Mouse (Mus musculus) kidney, adult 11 months (tissue): ENCODE measurements at regions not wholly inside any gene's neighbourhood (a gene's known extent, or its start where the extent isn't known, plus 50 kb on each side); places are given as distances from the start of the nearest gene placed in this dataset.

ENCODE experiments used
- DNase-seq: peaks from one replicate; pipeline ENCODE4 v3.0.0; 2022

- no peak for DNase-seq
Observed at GRCm38 (mm10) chr7:39596403-39596802, 78.8 kb downstream of the Zfp619 start.

- no peak for DNase-seq
Observed at GRCm38 (mm10) chr7:39613767-39614166, 96.2 kb downstream of the Zfp619 start.

- no peak for DNase-seq
Observed at GRCm38 (mm10) chr7:39615092-39615491, 97.5 kb downstream of the Zfp619 start.

GRCm38 (mm10) chr7:39621796-39622195 lies 104.2 kb downstream of the Zfp619 start:
- no peak for DNase-seq

DNA sequence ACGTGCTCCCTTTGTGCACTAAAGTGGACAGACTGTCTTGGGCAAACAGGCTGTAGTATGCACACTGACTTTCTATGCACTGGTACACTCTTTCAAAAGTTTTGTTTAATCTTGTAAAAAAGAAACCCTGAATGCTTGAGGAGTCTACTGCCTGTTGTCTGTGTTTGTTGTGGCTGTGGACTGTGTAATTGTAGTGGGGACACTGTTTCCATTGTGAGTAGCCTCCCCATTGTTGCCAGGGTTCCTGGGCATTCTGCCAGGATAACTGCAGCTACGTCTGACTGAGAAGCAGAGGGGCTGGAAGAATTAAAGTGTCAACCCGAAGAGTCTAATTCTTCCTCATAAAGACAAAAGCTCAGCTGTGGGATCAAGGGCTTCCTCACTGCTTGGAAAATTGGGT lies 115.3 kb downstream of the Zfp619 start:
- no peak for DNase-seq

- no peak for DNase-seq
Observed at GRCm38 (mm10) chr7:39642333-39642732, 124.8 kb downstream of the Zfp619 start.

DNA sequence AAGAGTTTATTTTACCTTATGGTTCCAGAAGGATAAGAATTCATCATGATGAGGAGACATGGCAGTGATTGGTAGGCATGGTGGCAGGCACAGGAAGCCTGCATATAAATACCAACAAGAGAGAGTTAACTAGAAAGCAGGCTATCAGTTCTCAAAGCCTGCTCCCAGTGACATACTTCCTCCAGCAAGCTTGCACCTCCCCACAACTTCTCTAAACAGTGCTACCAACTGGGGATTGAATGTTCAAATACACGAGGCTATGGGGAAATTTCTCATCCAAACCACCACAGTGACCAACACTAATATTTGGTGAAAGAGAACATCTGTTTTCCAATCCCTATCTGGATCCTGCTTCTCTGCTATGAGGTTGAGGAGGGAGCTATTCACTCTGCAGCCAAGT lies 125.8 kb downstream of the Zfp619 start:
- no peak for DNase-seq

GRCm38 (mm10) chr7:39650483-39651102 lies 133.0 kb downstream of the Zfp619 start:
- DNase-seq, result no peak

- no peak for DNase-seq
Observed at GRCm38 (mm10) chr7:39654563-39655286, 137.2 kb downstream of the Zfp619 start.

- DNase-seq, result peak; percentile 57
Observed at GRCm38 (mm10) chr7:39655287-39655652, 137.7 kb downstream of the Zfp619 start.

DNA sequence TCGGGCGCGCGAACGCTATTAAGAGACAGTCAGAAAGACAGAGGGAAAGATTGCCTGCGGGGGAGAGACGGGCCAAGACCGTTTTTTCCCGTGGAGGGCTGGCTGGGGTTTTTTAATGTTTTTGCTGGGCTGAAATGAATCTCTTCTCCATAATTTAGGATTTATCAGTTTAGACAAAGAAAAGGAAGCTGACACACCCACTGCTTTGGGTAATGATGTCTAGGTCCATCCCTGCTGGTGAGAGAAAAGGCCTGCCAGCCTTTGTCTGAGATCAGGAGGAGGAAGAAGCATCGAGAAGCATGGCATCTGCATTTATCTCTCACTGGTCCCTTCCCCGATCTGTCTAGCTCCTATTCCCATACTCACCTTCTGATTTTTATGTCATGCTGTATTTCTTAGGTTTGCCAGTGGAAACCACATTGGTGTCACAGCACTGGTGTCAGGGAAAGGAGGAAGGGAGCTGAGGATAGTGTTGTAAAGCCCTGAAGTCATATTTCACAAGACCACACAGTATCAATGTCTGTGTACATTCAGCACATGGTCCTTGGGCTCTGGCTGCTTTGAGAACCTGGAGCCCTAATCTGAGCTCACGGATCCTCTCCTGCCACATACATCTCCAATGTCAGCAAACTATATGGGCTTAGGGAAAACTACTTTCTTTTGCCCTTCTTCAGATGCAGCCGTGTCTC lies 138.3 kb downstream of the Zfp619 start:
- DNase-seq, result no peak

GRCm38 (mm10) chr7:39659597-39659996 lies 142.0 kb downstream of the Zfp619 start:
- no peak for DNase-seq

- peak; percentile 6 for DNase-seq
Observed at GRCm38 (mm10) chr7:39675124-39675846, 157.7 kb downstream of the Zfp619 start.

DNA sequence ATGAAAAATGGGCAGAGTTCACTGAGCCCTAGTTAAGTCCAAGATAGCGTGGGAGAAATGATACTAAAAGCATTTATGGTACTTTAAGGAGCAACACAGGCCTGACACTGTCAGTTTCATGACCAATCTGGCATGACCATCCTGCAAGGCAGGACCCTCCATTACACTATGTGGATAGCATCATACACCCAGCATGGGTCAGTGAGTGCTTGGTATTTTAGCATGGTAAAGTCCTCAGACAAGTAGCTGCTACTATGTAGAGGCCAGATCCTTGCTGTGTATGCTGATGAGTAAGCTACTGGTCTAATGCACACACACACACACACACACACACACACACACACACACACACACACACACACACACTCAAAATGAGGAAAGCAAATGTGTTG lies 158.3 kb downstream of the Zfp619 start:
- no peak for DNase-seq

GRCm38 (mm10) chr7:39680411-39680810 lies 162.8 kb downstream of the Zfp619 start:
- no peak for DNase-seq

- DNase-seq, result no peak
Observed at GRCm38 (mm10) chr7:39696589-39696988, 179.0 kb downstream of the Zfp619 start.

DNA sequence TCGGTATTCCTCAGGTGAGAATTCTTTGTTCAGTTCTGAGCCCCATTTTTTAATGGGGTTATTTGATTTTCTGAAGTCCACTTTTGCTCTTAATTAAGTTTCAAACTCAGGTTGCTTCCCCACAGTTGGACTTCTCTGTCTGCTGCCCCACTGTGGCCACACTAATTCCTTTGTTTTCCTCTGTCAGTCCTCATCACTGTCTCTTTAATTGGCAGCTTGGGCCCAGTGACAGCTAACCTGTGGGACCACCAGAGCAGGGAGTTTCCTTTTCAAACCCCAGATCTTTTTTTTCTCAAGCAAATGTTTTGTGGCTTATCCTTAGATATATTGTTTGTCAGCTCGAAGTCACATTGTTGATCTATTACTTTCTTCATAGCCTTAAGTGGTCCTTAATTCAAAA lies 183.9 kb downstream of the Zfp619 start:
- DNase-seq, result no peak

DNA sequence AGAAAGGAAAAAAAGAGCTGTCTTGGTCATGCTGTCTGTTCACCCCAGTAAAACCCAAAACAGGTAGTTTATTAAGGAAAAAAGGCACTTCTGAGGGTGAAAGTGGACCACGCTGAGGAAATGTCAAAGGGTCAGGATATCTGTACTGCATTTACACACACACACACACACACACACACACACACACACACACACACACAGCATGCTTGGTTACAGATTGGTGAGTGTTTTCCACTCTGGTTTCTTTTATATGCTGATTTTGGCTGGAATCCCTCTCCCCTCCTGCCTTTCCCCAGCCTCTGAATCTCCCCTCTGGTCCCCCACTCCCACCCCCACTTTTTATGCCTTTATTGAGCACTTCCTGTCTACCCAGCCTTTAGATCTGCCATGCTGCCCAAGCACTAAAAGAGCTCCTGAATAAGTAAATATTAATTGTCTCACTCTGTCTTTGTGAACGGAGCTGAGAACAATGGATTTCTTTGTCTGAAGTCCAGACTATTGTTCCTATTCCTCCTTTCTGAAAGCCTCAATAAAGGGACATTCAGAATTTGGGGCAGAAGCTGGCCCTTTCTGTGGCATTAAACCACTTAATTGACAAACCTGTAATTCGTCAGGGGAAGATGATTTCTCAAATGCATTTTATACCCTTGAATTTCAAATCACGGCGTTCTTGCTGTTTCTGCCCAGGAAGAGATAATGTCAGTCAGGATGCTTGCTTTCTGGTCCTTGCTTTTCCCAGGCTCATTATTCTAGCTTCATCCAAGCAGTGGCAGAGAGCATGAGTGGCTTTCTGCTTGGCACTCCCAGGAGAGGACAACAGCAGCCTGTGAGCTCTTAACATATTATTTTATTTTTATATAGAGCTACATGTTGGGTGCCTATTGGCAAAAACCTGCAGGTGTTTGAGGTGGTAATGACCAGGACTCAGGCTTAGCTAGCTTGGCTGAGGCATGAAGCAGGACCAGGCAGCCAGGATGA lies 187.8 kb downstream of the Zfp619 start:
- DNase-seq, result no peak

GRCm38 (mm10) chr7:39706606-39707005 lies 189.0 kb downstream of the Zfp619 start:
- DNase-seq, result no peak

DNA sequence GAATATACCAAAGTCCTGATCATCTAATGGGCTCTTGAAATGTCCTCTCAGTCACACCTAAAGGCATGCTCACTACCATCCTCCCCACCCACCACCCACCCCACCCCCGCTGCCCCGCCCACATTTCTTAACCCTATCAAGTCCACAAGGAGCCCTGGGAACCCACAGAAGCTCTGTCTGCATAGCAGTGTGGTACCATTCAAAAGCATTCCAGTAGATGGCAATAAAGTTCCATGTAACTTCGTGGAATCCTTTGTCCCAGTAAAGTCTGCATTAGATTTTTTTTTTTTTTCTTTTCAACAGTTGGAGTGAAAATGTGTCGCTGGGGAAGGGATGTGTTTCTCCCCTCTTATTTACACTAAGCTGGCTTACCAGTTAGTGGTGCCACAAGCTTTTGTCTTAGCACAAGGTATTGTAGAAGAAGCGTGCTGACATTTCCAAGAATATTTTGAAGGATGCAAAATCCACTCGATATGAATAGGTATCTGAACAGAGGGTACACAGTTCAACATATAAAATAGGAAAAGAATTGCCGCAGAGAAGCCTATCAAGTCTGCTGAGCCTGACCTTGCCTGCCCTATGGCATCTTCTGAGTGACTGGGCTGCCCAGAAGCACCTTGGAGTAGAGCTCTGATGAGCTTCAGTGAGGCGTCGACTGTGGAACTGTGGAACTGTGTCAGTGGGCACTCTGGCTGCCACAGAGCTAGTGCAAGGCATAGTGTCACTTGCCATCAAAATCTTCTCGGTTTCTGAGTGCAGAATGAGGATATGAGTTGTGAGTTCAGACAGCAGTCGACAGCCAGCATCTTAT lies 199.0 kb downstream of the Zfp619 start:
- no peak for DNase-seq

- no peak for DNase-seq
Observed at GRCm38 (mm10) chr7:39727935-39728557, 210.5 kb downstream of the Zfp619 start.
